Mouse (Mus musculus) kidney, postnatal 36 days (tissue): ENCODE data around the gene Zkscan5.
"Not testable (repeated sequence)": the region's sequence is repeated elsewhere in the genome, so short reads cannot be mapped to it uniquely, and the experiment has no call there.

Experiments used
- DNase-seq, 2 experiments: peaks; one replicate each; pipeline ENCODE4 v3.0.0; 2021 to 2022; ENCODE audit warnings: mixed read lengths in 2 of 2

Gene Zkscan5

DNA sequence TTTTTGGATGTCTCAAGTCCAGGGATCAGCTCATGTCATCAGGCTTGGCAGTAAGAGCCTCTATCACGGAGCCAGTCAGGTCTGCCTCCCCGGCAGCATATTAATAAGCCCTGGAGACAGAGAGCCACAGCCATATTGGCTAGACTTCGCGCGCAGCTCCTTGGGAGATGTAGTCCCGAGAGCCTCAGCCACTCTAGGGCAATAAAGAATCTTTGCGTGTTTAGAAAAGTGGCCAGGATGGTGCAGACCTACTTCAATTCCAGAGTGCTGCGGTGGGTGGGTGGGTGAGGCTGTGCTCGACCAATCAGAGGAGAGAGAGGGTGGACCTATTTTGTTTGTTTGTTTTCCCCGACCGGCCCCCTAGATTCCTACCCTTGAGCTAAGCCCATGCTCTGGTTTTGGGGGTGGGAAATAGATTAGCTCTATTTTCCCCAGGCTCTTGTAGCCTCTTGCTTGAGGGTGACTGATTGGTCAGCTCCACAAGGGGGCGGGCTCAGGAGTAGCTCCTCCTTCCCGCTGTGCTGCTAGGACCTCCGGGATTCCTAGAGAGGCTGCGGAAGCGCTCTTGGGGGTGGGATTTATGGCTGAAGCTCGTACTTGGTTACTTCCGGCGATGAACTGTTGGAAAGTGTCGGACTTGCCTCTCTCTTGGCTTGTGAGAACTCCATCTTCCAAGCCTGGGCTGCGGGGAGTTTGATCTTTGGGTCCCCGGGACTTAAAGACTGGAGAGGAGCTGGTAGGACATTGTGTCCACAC, at the start of gene Zkscan5:
TSS of gene Zkscan5 (plus strand) at position 627 of the 756 bp plus-strand sequence.
- DNase-seq: peak; percentile 99

DNA sequence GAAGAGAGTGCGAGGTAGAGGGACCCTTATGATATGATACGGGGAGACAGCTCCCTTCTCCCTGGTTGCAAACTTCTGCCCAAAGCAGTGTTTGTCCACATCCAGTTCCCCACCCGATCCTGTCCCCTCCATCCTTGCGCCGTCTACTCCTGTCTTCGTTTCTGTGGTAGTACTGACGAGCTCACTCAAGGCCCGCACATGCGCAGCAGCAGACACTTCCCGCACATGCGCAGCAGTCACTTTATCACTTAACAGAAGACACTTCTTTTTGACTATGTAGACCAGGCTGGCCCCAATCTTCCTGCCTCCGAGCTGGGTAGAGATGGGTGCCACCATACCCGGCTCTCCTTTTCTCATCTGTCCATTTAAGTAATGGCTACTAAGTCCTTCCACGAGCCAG, 43.0 kb upstream of the Zkscan5 start:
- DNase-seq: no peak

DNA sequence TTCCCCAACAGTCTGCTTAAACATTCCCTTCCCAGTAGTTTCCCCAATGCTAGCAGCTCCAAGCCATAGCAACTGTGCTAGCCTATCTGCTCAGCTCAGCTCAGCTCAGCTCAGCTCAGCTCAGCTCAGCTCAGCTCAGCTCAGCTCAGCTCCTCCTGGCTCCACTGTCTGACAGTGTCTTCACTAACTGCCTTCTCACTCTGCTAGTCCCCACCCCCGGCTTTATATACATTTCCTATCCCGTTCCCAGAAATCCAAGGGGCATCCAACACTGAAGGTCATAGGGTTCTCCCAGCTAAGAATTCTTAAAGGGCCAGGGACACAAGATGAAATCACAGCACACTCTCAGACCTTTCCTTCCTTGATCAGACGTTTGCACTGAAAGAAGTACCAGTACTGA, 39.7 kb upstream of the Zkscan5 start:
- DNase-seq: peak; percentile 24 to 26

DNA sequence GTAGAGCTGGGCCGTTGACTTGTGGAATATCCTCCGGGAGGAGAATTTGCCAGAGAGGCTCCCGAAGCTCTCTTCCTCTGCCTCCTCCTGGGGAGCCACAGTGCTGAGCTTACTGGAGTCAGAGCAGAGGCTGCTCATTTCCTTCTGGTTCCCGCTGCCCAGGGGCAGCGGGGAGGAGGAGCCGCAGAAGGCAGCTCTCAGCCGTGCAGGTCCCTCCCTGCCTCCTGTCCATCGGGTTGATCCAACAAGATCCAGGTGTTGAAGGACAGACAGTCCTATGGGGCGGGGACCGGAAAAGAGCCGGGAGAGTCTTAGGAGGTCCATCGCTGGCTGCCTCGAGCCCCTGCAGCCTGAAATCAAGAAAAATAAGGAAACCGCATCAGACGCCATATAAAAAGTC, 39.2 kb upstream of the Zkscan5 start:
- peak in 1 of 2 experiments; percentile 12 for DNase-seq

DNA sequence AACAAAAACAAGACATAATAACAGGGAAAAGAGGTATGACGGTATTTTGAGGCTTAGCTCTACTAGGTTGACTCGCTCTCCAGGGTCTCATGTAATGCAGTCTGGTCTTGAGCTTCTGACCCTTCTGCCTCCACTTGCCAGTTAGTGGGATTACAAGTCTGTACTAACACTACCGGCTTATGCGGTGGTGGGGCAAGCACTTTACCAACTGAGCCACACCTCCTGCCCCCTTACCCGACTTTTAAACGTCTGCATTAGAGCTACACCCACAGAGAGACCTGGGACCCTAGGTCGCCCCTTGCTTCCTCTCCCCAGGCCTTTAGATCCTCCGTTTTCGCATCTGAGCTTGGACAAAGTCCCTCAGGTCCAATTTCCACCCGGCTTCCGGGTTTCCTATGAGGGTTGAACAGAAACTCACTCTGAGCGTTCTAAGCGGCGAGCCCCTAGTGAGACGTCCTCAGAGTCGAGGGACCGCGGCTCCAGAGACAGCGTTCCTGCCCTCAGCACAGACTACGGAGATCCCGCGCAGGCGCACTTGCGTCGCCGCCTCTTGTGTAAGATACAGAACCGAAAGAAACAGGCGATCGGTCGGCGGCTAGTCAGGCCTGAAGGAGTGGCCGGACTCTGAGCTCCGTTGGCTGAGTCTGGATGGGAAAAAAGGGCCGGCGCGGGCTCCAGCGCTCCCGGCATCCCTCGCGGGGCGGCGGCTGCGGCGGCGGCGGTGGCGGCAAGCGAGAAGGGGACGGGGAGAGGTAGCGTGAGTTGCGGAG, 37.6 kb upstream of the Zkscan5 start, which contains the start of the genes Ptcd1 and Cpsf4:
TSS of gene Ptcd1 (minus strand) at position 573 of the 770 bp plus-strand sequence.
TSS of gene Cpsf4 (plus strand) at position 678 of the 770 bp plus-strand sequence.
- peak; percentile 100 for DNase-seq

DNA sequence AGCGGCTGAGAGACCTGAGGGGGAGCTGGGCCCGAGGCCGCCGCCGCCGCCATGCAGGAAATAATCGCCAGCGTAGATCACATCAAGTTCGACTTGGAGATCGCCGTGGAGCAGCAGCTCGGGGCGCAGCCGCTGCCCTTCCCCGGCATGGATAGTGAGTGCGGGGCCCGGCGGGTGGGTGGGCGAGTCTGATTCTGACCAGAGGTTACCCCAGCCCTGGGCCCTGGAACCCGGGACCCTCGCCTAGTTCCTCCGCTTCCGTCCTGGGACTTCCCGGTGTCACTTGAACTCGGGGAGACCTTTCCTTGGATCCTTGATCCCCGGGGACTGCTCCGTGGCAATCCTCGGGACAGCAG, 37.1 kb upstream of the Zkscan5 start:
- DNase-seq: no peak

DNA sequence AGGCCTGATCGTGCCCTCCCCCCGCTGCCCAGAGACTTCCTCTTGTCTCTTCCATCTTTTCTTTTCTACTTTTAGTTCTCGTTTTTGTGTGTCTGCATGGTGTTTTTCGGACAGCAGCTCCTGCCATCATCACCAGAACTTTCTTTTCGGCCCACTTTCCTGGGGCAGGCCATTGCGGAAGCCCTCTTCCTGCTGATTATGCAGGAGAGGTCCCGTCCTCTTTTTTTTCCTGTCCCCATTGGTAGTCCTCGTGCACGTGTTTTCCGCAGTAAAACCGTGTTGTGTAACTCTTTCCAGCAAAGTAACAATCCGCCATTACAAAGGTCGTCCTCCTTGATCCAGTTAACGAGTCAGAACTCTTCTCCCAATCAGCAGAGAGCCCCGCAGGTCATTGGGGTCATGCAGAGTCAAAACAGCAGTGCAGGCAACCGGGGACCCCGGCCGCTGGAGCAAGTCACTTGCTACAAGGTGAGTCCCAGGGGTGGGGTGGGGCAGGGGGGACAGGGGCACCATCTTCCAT, 25.8 kb upstream of the Zkscan5 start:
- no peak for DNase-seq

DNA sequence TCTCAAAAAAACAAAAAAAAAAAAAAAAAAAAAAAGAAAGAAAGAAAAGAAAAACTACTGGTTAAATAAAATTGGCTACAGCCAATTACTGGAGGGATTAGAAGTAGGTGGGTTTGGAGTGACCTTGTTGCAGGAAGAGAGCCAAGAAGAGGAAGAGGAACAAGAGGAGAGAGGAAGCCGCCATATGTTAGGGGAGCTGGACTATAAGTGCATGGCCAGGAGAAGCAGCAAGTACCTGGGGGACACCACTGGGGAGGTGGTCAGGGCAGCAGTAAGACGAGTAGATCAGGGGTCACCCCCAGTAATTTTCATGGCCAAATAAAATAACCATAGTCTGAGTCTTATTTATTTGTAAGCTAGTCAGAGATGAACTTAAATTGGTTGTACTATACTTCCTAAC, 19.1 kb upstream of the Zkscan5 start:
- DNase-seq: no peak

DNA sequence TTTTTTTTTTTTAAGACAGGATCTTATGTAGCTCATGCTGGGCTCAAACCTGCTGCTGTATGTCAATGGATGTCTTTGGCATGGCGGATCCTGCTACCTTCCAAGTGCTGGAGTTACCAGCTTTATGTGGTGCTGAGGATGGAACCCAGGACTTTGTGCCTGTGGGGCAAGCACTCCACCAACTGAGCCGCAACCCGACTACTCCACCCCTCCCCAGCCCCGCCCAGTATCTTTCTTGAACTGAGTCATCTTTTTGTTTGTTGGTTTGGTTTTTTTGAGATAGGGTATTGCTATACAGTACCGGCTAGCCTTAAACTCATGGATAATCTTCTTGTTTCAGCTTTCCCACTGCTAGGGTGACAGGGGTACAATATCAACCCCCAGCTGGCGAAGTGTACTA, 14.9 kb upstream of the Zkscan5 start:
- no peak for DNase-seq

DNA sequence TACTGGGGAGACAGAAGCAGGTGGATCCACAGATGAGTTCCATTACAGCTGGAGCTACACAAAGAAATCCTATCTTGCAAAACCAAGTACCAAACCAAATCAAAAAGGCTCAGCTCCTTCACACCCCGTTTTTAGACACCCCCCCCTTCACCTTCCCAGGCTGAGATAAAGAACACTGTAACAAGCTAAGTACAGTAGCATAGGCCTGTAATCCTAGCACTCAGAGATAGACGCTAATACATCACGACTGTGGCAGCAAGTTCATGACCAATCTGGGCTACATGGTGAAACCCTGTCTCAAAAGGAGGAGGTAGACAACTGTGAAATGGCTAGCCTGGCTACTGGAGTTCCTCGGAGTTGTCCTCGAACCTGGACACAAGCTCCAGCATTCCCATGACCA, 14.0 kb upstream of the Zkscan5 start:
- DNase-seq: no peak

DNA sequence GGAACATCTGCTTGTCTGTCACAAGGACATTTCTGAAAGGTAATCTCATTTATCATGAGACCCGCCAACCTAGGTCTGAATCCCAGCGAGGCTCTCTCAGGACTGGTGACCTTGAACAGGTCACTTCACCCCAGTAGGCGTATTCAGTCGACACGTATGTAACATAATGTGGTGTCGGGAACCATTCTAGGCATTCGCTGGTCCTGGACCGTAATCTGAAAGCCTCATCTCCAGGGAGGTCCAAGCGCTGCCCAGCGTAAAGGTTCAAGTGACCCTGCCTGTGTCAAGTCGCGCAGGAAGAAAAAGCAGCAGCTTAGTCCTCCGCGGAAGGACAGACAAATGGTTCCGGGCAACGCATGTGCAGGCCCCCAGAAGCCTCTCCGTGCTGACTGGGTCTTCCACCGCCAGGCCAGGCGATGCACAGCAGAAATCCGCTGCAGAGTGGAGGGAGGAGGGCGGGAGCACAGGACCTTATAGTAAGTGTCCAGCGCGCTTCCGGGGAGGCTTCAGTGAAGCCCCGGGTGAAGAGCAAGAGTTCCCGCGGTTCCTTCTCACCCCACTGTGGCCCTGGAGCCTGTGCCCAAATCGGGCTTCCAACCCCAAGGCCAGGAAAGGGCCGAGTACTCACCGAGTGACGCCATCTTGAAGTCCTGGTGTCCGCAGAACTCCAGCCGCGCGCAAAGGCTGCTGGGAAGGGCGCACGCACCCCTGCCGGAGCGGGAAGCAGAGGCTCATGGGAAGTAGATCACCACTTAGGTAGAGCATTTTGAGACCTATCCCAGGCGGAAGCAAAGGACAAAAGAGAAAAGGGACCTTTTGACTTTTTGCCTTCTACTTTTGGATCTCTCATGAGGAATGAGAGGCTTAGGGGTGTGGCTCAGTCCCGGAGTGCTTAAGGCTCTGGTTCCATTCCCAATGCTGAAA, 13.2 kb upstream of the Zkscan5 start:
- DNase-seq: peak; percentile 94 to 97

DNA sequence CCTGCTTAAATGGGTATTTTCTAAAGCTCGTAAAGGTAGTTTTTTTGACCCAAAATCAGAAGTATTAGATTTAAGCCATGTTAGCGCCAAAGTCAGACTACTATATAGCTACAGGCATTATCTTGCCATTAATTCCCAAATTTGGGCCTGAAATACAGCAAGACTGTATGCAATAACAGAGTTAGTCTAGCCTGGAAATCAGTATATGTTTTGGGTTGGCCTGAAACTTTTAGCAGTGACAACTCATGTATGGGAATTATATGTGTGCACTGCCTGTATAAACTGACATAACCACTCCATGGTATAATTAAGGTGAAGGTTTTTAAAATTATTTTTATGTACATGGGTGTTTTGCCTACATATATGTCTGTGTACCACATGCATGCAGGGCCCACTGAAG, 12.4 kb upstream of the Zkscan5 start, which contains the start of gene Atp5j2:
TSS of gene Atp5j2 (minus strand) at position 101 of the 400 bp plus-strand sequence.
- DNase-seq: no peak

DNA sequence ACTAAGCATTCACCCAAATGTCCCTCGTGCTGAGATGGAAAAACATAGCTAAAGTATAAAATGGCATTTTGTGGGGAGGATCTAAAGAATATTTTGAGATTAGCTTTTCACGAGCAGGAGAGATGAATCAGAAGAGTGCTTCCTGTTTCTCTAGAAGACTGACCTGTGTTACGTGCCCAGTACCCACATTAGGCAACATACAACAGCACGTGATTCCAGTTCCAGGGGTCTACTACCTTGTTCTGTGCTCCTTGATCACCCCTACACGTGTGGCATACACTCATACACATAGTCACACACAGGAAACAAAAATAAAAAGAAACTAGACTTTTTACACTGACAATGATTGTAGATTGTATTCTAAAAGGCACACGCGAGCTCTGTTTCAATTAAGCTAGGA, 4.0 kb upstream of the Zkscan5 start:
- no peak for DNase-seq

DNA sequence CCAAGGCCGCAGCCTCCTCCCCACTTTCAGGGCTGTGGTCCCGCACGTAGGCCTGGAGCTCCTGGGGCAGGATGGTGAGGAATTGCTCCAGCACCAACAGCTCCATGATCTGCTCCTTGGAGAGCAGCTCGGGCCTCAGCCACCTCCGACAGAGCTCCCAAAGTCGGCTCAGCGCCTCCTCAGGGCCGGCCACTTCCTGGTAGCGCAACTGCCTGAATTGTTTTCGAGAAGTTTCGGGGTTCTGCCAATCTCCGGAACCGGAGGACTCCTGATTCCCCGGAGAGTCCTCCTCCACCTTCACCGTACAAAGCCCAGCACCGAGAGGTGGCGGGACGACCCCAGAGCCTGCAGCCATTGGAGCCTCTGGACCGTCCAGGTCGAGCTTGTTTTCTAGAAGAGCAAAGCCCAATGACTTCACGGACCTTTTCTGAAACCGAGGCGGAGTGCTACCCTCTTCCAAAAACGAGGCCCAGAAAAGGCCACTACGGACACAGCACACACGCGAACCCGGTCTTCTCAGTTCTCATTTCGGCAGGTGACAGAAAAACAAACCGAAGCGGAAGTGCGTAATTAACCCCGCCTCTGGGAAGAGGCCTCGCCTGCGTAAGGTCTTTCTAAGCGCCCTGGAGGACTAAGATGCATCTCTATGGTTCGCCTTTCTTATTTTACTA, 2.9 kb upstream of the Zkscan5 start, which contains the start of gene Zkscan14:
TSS of gene Zkscan14 (minus strand) at position 548 of the 671 bp plus-strand sequence.
- peak; percentile 87 for DNase-seq

DNA sequence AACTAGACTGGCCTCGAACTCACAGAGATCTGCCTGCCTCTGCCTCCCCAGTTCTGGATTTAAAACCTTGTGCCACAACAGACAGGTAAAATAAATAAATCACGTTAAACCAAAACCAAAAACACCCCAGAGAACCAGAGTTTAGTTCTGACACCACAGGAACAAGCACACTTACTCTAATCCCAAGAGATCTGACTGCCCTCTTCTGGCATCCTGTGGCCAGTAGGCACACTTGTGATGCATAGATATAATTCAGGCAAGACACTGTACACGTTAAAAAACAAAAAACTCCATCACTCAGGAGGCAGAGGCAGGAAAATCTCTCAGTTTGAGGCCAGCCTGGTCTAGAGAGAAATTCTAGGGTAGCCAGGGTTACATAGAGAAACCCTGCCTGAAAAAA, 1.9 kb upstream of the Zkscan5 start:
- DNase-seq: no peak

DNA sequence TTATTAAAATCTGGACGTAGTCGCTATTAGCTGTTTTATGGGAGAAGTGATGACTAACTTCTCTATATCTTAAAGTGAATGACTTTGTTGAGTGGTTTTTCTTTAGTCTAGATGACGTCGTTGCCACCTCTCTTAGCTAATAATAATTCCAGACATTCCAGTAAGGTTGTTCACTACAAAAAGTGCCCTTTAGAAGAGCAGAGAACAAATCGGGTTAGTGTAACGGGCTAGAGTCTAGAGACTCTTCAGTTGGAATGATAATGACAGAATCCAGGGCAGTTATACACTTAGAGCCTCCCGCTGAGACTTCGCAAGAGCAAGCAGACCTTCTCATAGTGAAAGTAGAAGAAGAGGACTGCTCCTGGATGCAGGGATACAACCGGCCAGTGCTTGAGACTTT, 679 bp downstream of the Zkscan5 start:
- DNase-seq: peak in 1 of 2 experiments; percentile 4

DNA sequence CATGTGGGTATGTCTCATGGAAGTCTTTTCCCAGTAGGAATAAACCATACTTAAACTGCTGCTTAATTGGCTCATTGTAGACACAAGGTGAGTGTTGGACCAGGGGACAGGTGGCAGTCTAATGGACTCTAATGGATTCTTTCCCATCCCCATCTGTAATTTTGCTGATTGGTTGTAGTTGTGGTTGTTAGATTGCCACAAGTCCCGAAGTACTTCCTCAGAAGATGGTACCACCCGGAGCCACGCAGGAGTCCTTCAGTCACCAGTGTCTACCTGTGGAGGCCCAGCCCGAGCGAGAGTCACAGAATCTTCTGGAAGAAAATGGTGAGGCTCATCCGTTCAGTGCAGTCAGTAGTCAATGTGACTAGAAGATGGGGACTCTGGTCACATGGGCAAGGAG, 3.0 kb downstream of the Zkscan5 start:
- no peak for DNase-seq

DNA sequence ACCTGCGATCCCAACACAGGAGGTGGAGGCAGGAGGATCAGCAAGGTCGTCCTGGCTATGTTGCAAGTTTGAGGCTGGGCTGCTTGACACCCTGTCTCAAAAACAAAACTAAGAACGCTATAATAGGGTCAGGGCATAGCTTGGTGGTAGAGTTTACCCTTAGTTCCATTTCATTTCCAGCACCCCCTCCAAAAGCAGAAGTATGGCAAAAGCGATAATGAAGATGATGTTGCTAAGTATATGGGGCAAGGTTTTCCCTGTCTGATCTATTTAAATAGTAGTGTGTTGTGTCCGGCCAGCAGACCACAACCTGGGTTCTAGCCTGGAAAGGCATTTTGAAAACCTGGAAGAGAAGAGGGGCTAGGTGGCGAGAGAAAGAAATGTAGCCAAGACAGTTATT, 3.6 kb downstream of the Zkscan5 start:
- DNase-seq: no peak

DNA sequence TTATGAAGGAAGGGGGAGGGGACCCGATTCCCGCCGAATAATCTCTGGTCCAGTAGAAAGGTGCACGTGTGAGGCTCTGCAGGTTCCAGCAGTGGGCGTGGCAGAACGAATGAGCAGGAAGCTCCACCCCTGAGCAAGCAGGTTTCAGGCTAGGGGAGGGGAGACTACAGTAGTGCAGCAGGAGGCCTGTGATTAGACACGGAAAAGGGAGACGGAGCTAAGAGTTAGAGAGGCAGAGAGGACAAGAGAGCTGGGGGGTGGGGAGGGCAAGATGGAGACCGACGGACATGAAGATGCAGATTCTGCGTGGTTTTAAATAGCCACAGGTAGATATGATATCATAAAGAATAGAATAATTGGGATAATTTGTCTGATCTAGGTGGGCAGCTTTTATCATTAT, 4.0 kb downstream of the Zkscan5 start:
- not testable (repeated sequence) for DNase-seq

DNA sequence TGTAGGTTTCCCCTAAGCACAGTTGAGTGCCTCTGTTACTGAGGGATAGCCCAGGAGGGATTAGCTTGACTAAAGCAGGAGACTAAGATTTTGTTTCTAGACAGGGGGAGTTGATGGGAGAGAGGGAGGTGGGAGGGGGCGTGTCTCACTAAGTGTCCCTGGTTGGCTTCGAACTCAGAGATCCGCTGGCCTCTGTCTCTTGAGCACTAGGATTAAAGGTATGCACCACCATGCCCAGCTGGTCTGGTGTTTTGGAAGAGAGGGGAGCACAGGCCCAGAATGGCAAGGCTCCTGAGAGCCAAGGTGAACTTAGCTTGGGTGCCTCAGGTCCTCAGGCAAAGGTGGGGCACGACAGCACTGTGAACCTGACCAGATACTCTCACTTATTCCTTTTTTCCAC, 7.0 kb downstream of the Zkscan5 start:
- DNase-seq: no peak

DNA sequence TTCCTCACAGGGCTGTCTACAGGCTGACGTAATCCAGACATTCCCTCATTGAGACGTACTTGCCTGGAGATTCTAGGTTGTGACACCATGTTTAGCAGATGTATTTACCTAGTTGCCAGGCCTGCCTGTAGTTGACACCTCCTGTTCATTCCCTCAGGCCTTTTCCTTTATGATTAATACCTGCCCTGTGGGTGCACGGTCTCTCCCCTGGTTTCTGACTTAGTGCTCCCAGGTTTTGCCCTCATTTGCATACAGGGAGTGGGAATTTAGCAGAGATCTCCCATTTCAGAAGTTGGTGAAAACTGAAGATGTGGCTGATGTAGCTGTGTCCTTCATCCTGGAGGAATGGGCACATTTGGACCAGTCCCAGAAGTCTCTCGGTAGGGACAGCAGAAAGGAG, 7.9 kb downstream of the Zkscan5 start:
- no peak for DNase-seq

DNA sequence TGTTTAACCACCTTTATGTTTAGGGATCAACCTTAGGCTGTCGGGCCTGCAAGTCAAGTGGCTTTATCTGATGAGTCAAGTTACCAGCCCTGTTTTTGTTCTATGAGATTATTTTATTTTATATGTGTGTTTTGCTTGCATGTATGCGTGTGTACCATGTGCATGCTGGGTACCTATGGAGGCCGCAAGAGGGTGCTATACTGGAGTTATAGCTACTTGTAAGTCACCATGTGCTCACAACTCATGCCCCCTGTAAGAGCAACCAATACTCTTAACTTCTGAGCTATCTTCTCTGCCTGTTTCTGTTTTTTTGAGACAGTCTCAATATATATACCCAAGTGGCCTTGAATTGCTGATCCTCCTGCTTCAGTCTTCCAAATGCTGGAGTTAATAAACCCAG, 9.1 kb downstream of the Zkscan5 start:
- no peak for DNase-seq
